Mouse (Mus musculus): ENCODE measurements around the gene Lcn2. TPM values are rescaled to one million over a fixed set of nuclear protein-coding genes. Genes with fewer than 3 reads are reported as not detected.

The Lcn2 gene
- total and polyA plus RNA-seq, 2 experiments from 2014 or later = 1.1 to 2.0 TPM

GRCm38 (mm10) chr2:32335888-32336287, 52.2 kb downstream of the Lcn2 start:
- no peak overlapping the region for H3K9ac ChIP-seq (replicated peaks; ENCODE audit: low read depth, low read length)
- no peaks in the 10 kb centered on the region for H3K9me3 ChIP-seq (replicated peaks; ENCODE audit: control insufficient read depth, low read length)
- ATAC-seq (ENCODE audit: insufficient read depth, low read depth) (0 out of 2 replicates have a peak, but pooled peaks have one; percentile 17), DNase-seq (ENCODE audit: low spot score) (no peak)
- H3K36me3 ChIP-seq (replicated peaks; ENCODE audit: control insufficient read depth, insufficient read depth, low read length) = no peaks in the 10 kb centered on the region
- no peak overlapping the region for H3K4me2 ChIP-seq (ENCODE audit: low read depth, low read length)
- H3K27ac ChIP-seq (ENCODE audit: low read depth) = no peak overlapping the region
- TF ChIP-seq CTCF (IDR thresholded peaks at IDR 0.05; ENCODE audit: low read depth) = no peak
- no peak for TF ChIP-seq EP300 (IDR thresholded peaks at IDR 0.05; ENCODE audit: low read depth)
- no peak overlapping the region for H3K4me3 ChIP-seq (ENCODE audit: low read depth, low read length)
- peaks cover 30% of the 10 kb centered on the region for H3K27me3 ChIP-seq (ENCODE audit: control insufficient read depth, insufficient read depth, low read length)
- WGBS = 43% methylated on average over 15 of the region's 15 CpGs
- H3K4me1 ChIP-seq (ENCODE audit: control insufficient read depth, insufficient read depth) = no peaks in the 10 kb centered on the region

Other genes with a start within 250 kb of the Lcn2 start
- gene Prrc2b, start 237.2 kb downstream of the Lcn2 start, total RNA-seq (2014; rRNA removed; ENCODE audit: low replicate concordance) = 66.5 and 74.1 TPM in 2 replicates
- gene Prrc2b, start 237.2 kb downstream of the Lcn2 start, polyA plus RNA-seq (2015; fragmentation: Nextera tagmentation; extraction: Ambion mirVana) = 16.1 and 19.5 TPM in 2 replicates
- gene Pomt1, start 151.7 kb downstream of the Lcn2 start, total RNA-seq (2014; rRNA removed; ENCODE audit: low replicate concordance) = 19.8 and 21.4 TPM in 2 replicates
- gene Pomt1, start 151.7 kb downstream of the Lcn2 start, polyA plus RNA-seq (2015; fragmentation: Nextera tagmentation; extraction: Ambion mirVana) = 6.7 and 7.4 TPM in 2 replicates
- gene Uck1, start 128.1 kb downstream of the Lcn2 start, total RNA-seq (2014; rRNA removed; ENCODE audit: low replicate concordance) = 47.2 and 55.1 TPM in 2 replicates
- 30.0 and 32.1 TPM in 2 replicates for gene Uck1, start 128.1 kb downstream of the Lcn2 start, polyA plus RNA-seq (2015; fragmentation: Nextera tagmentation; extraction: Ambion mirVana)
- 46.7 and 56.4 TPM in 2 replicates for gene Golga2, start 100.9 kb downstream of the Lcn2 start, total RNA-seq (2014; rRNA removed; ENCODE audit: low replicate concordance)
- gene Golga2, start 100.9 kb downstream of the Lcn2 start, polyA plus RNA-seq (2015; fragmentation: Nextera tagmentation; extraction: Ambion mirVana) = 20.8 and 23.4 TPM in 2 replicates
- 248 and 262 TPM in 2 replicates for gene Swi5, start 100.2 kb downstream of the Lcn2 start, total RNA-seq (2014; rRNA removed; ENCODE audit: low replicate concordance)
- 330 and 353 TPM in 2 replicates for gene Swi5, start 100.2 kb downstream of the Lcn2 start, polyA plus RNA-seq (2015; fragmentation: Nextera tagmentation; extraction: Ambion mirVana)
- 61.9 and 79.9 TPM in 2 replicates for gene Ciz1, start 35.9 kb downstream of the Lcn2 start, total RNA-seq (2014; rRNA removed; ENCODE audit: low replicate concordance)
- gene Ciz1, start 35.9 kb downstream of the Lcn2 start, polyA plus RNA-seq (2015; fragmentation: Nextera tagmentation; extraction: Ambion mirVana) = 17.6 and 18.5 TPM in 2 replicates
- gene Dnm1, start 34.9 kb downstream of the Lcn2 start, total RNA-seq (2014; rRNA removed; ENCODE audit: low replicate concordance) = 3.4 and 10.3 TPM in 2 replicates
- gene Dnm1, start 34.9 kb downstream of the Lcn2 start, polyA plus RNA-seq (2015; fragmentation: Nextera tagmentation; extraction: Ambion mirVana) = 1.5 and 1.6 TPM in 2 replicates
- 159 and 195 TPM in 2 replicates for gene 1110008P14Rik, start 6.3 kb downstream of the Lcn2 start, total RNA-seq (2014; rRNA removed; ENCODE audit: low replicate concordance)
- 77.0 and 84.9 TPM in 2 replicates for gene 1110008P14Rik, start 6.3 kb downstream of the Lcn2 start, polyA plus RNA-seq (2015; fragmentation: Nextera tagmentation; extraction: Ambion mirVana)
- 33.9 and 46.7 TPM in 2 replicates for gene Ptges2, start 7.6 kb upstream of the Lcn2 start, total RNA-seq (2014; rRNA removed; ENCODE audit: low replicate concordance)
- 62.6 and 65.4 TPM in 2 replicates for gene Ptges2, start 7.6 kb upstream of the Lcn2 start, polyA plus RNA-seq (2015; fragmentation: Nextera tagmentation; extraction: Ambion mirVana)
- gene Naif1, start 62.2 kb upstream of the Lcn2 start, total RNA-seq (2014; rRNA removed; ENCODE audit: low replicate concordance) = 3.2 and 4.2 TPM in 2 replicates
- gene Naif1, start 62.2 kb upstream of the Lcn2 start, polyA plus RNA-seq (2015; fragmentation: Nextera tagmentation; extraction: Ambion mirVana) = 3.3 and 3.5 TPM in 2 replicates
- gene Slc25a25, start 63.2 kb upstream of the Lcn2 start, total RNA-seq (2014; rRNA removed; ENCODE audit: low replicate concordance) = 12.5 and 16.0 TPM in 2 replicates
- gene Slc25a25, start 63.2 kb upstream of the Lcn2 start, polyA plus RNA-seq (2015; fragmentation: Nextera tagmentation; extraction: Ambion mirVana) = 6.5 and 6.6 TPM in 2 replicates
- gene Fam102a, start 147.1 kb upstream of the Lcn2 start, total RNA-seq (2014; rRNA removed; ENCODE audit: low replicate concordance) = 11.2 and 12.3 TPM in 2 replicates
- 2.8 and 3.1 TPM in 2 replicates for gene Fam102a, start 147.1 kb upstream of the Lcn2 start, polyA plus RNA-seq (2015; fragmentation: Nextera tagmentation; extraction: Ambion mirVana)
- gene Dpm2, start 182.6 kb upstream of the Lcn2 start, total RNA-seq (2014; rRNA removed; ENCODE audit: low replicate concordance) = 17.9 and 31.0 TPM in 2 replicates
- gene Dpm2, start 182.6 kb upstream of the Lcn2 start, polyA plus RNA-seq (2015; fragmentation: Nextera tagmentation; extraction: Ambion mirVana) = 56.1 and 58.4 TPM in 2 replicates
- not detected in 2 replicates for gene Pip5kl1, start 186.5 kb upstream of the Lcn2 start, total RNA-seq (2014; rRNA removed; ENCODE audit: low replicate concordance)
- gene Pip5kl1, start 186.5 kb upstream of the Lcn2 start, polyA plus RNA-seq (2015; fragmentation: Nextera tagmentation; extraction: Ambion mirVana) = 0.18 TPM in 1 of 2 replicates, not detected in the other
- gene 9430097D07Rik, start 187.4 kb upstream of the Lcn2 start, total RNA-seq (2014; rRNA removed; ENCODE audit: low replicate concordance) = not detected in 2 replicates
- not detected in 2 replicates for gene 9430097D07Rik, start 187.4 kb upstream of the Lcn2 start, polyA plus RNA-seq (2015; fragmentation: Nextera tagmentation; extraction: Ambion mirVana)
- gene St6galnac4, start 198.8 kb upstream of the Lcn2 start, total RNA-seq (2014; rRNA removed; ENCODE audit: low replicate concordance) = 25.7 and 28.0 TPM in 2 replicates
- gene St6galnac4, start 198.8 kb upstream of the Lcn2 start, polyA plus RNA-seq (2015; fragmentation: Nextera tagmentation; extraction: Ambion mirVana) = 25.5 and 27.0 TPM in 2 replicates
- 102 and 117 TPM in 2 replicates for gene St6galnac6, start 211.5 kb upstream of the Lcn2 start, total RNA-seq (2014; rRNA removed; ENCODE audit: low replicate concordance)
- 44.1 and 44.3 TPM in 2 replicates for gene St6galnac6, start 211.5 kb upstream of the Lcn2 start, polyA plus RNA-seq (2015; fragmentation: Nextera tagmentation; extraction: Ambion mirVana)
- 544 and 572 TPM in 2 replicates for gene Ak1, start 233.5 kb upstream of the Lcn2 start, total RNA-seq (2014; rRNA removed; ENCODE audit: low replicate concordance)
- gene Ak1, start 233.5 kb upstream of the Lcn2 start, polyA plus RNA-seq (2015; fragmentation: Nextera tagmentation; extraction: Ambion mirVana) = 721 and 737 TPM in 2 replicates